Mouse (Mus musculus): ENCODE measurements around the gene Hspb7.
A peak's percentile ranks its signal among the peaks of the same experiment; 100 is the strongest.

The Hspb7 gene

GRCm38 (mm10) chr4:141444451-141445327 is 24.1 kb downstream of the Hspb7 start, which contains the start of gene Zbtb17:
Gene Zbtb17 (plus strand): TSS chr4:141444654.
- DNase-seq (ENCODE audit: low read depth) = peak; percentile 92

DNA sequence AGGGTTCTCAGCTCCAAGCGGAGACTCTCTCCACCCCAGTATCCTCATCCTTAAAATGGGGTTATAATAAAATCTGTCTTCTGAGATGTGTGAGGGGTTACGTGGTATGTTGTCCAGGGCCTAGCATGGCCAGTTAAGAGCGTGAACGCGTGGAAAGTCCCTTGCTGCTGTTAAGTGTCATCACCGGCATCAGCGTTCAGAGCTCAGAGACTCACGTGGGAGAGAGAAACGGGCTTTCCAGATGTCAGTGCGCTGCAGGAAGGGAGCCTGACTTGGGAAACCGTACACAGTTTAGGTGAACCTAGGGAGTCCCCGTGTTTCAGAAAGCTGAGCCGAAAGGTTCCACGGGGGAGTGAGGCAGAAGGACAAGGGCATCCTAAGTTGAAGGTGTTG is 24.7 kb downstream of the Hspb7 start:
- peak; percentile 44 for DNase-seq (ENCODE audit: low read depth)

DNA sequence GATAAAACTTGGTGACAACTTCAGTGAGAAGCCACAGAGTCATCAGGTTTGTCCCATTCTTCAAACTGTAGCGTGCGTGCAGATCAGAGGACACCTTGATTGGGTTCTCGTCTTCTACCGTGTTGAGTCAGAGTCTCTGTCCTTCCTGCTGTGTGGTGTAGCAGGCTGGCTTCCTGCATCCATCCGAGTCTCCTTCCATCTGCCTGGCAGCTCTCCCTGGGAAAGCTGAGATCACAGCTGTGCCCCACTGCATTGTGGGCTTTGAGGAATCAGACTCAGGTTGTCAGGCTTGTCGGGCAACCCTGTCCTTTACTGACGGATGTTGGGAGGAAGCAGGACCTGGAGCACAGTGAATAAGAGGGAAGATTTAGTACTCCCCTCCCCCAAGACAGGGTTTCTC is 25.6 kb downstream of the Hspb7 start:
- no peak for DNase-seq (ENCODE audit: low read depth)

DNA sequence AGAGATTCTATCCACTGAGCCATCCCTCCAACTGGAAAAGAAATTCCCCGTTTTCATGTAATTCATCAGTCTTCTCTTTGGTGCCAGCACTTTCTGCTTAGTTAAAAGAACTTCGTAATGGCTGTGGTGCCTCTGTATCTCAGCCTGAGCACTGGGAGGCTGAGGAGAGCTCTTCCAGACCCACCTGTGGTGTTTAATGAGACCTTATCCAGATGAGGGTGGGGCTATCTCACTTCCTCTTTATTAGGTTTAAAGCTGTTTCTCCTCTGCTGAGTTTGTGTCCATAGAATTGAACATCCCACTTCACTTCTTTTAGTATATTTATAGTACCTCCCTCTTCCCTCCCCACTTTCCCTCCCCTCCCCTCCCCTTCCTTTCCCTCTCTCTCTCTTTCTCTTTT is 30.7 kb downstream of the Hspb7 start:
- no peak for DNase-seq (ENCODE audit: low read depth)

GRCm38 (mm10) chr4:141451916-141452450 is 31.4 kb downstream of the Hspb7 start:
- DNase-seq (ENCODE audit: low read depth) = no peak

- peak; percentile 83 for DNase-seq (ENCODE audit: low read depth)
These were observed 34.2 kb downstream of the Hspb7 start for GRCm38 (mm10) chr4:141454581-141455350.

- DNase-seq (ENCODE audit: low read depth) = no peak
These were observed 34.9 kb downstream of the Hspb7 start for GRCm38 (mm10) chr4:141455526-141455925.

GRCm38 (mm10) chr4:141456193-141456938 is 35.8 kb downstream of the Hspb7 start:
- no peak for DNase-seq (ENCODE audit: low read depth)

DNA sequence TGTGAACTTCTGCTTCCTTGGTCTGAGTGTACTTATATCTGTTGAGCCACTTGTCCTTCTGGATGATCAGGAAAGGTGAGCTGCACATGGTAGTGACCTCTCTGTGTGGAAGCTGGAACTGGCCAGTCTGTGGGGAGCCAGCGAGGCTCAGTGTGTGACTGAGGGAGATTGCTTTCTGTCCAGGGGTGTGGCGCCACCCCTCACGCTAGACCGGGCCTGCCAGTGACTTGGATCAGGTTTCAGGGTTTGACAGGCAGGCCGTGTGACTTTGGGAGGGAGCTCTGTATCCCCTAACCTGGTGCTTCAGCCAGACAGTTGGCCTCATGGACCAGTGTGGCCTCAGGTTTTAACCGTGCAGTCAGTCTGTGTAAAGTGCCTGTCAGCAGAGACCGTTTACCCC is 37.7 kb downstream of the Hspb7 start:
- no peak for DNase-seq (ENCODE audit: low read depth)

- no peak for DNase-seq (ENCODE audit: low read depth)
These were observed 38.3 kb downstream of the Hspb7 start for GRCm38 (mm10) chr4:141458888-141459287.

DNA sequence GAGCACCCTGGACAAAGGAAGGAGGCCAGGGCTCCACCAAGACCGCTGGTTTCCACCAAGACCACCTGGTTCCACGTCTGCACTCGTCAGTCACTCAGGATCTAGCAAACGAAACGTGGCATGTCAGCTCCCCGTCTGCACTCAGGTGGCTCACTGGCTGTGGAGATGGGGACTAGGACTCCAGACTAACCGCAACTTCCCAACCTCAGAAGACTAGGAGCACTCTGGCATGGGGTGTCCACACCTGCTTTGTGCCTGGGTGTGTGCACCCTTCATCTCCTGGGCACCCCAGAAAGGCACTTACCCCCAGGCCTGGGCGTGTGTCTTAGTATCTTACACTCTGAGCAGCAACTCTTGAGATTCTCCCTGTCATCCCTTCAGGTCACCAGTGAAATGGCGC is 39.2 kb downstream of the Hspb7 start:
- no peak for DNase-seq (ENCODE audit: low read depth)

GRCm38 (mm10) chr4:141460481-141460880 is 39.9 kb downstream of the Hspb7 start:
- no peak for DNase-seq (ENCODE audit: low read depth)

DNA sequence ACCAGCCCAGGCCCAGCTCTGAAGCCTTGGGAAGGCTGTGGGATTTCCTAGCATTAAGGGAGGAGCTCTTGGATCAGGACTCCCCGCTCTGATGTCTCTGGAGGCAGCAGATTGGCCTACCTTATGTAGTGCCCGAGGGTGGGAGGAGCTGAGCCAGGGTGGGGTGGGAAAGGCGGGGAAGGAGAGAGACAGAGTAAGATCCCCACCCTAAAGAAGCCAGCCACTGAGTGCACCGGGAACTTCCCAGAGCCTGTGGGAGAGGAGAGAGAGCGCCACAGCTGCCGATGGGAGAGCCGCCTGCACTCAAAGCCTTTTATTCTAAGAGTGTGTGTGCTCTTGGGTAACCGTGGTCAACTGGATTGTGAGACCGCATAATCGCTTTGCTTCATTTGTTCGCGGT is 40.5 kb downstream of the Hspb7 start:
- no peak for DNase-seq (ENCODE audit: low read depth)

- no peak for DNase-seq (ENCODE audit: low read depth)
These were observed 41.0 kb downstream of the Hspb7 start for GRCm38 (mm10) chr4:141461576-141461975.

DNA sequence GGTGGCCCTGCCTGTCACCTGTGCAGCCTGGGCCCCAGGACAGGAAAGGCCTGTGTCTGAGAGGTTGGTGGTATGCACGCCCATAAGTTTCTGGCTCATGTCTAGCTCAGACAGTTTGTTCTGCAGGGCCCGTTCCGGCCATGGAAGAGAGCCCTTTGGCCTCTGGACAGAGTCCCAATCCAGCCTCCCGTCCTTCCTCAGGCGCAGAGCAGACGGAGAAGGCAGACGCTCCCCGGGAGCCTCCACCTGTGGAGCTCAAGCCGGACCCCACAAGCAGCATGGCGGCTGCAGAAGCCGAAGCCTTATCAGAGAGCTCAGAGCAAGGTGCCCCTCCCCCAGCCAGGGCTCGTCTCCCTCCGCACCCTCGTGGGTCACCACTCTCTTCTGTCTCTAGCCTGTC is 42.9 kb downstream of the Hspb7 start:
- no peak for DNase-seq (ENCODE audit: low read depth)

- DNase-seq (ENCODE audit: low read depth) = no peak
These were observed 44.1 kb downstream of the Hspb7 start for GRCm38 (mm10) chr4:141464722-141465121.

GRCm38 (mm10) chr4:141465512-141466288 is 45.1 kb downstream of the Hspb7 start:
- no peak for DNase-seq (ENCODE audit: low read depth)

GRCm38 (mm10) chr4:141466289-141466795 is 45.8 kb downstream of the Hspb7 start:
- no peak for DNase-seq (ENCODE audit: low read depth)

GRCm38 (mm10) chr4:141466844-141467580 is 46.4 kb downstream of the Hspb7 start:
- DNase-seq (ENCODE audit: low read depth) = no peak

DNA sequence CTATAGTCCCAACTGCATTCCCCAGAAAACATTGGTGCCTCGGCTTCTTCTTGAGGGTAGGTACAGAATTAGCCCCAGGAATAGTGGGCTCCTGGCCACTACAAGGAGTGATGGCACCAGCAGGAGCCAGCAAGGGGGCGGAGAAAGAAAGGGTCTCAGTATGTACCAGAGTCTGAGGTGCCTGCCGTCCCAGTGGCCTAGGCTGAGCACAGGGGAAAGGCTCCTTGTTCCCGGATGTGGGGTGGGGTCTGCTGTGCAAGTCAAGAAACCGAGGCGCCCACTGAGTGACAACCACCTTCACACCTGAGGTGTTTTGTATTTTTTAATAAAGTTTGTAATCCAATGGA is 47.0 kb downstream of the Hspb7 start:
- no peak for DNase-seq (ENCODE audit: low read depth)

DNA sequence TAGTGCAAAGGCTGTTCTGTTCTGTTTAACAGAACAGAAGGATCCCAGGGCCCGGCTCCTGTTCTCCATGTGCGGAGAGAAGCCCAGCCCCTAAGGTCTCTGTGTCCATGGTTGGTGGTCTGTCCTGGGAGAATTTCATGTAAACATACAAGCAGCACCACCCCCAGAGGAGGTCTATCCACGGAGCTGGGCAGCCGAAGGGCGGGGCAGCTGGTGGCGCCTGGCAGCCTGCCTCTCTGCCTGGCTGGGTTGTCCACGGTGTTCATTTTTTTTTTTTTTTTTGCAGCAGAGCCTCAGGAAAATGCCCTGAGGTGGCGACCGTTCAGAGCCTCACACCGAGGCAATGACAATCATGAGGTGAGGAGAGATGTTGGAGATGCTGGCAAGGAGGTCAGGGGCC is 48.0 kb downstream of the Hspb7 start:
- no peak for DNase-seq (ENCODE audit: low read depth)

All from naive thymus-derived CD4-positive, alpha-beta T cell, adult 2 months (primary cell).